Mouse (Mus musculus): Measurements from ENCODE around the gene Clic3. TPM values are rescaled to one million over a fixed set of nuclear protein-coding genes. Genes with fewer than 3 reads are reported as not detected.

Gene Clic3
- total and polyA plus RNA-seq, 3 experiments = 0.30 to 0.71 TPM; not detected in 1

GRCm38 (mm10) chr2:25433101-25433500, 23.5 kb upstream of the Clic3 start:
- H3K4me1 ChIP-seq (ENCODE audit: control insufficient read depth in 1 of 2, insufficient read depth in 2 of 2) = peaks cover 13 to 20% of the 10 kb centered on the region in 2 experiments
- H3K4me3 ChIP-seq (replicated peaks in 1 of 3; ENCODE audit: low read depth in 2 of 3, low read length in 2 of 3, poor library complexity in 1 of 3) = no peak overlapping the region
- H3K4me2 ChIP-seq (ENCODE audit: insufficient read depth, low read depth, poor library complexity, severe bottlenecking) = no peak overlapping the region
- H3K9ac ChIP-seq (ENCODE audit: insufficient read depth, low read depth) = no peak overlapping the region
- no peaks in the 10 kb centered on the region for H3K79me2 ChIP-seq (replicated peaks; ENCODE audit: control insufficient read depth, extremely low read depth, insufficient read depth, poor library complexity, severe bottlenecking)
- TF ChIP-seq PAX5 (IDR thresholded peaks at IDR 0.05; ENCODE audit: low read length) (no peak), MAZ (IDR thresholded peaks at IDR 0.05; ENCODE audit: low read depth, low read length) (no peak), MEF2A (IDR thresholded peaks at IDR 0.05; ENCODE audit: borderline replicate concordance, low read depth, low read length) (no peak), MAX (IDR thresholded peaks at IDR 0.05; ENCODE audit: low read length) (no peak), USF2 (conservative IDR thresholded peaks at IDR 0.05; ENCODE audit: low read depth, low read length) (no peak), IRF4 (IDR thresholded peaks at IDR 0.05; ENCODE audit: low read depth, low read length) (no peak)
- H3K36me3 ChIP-seq (replicated peaks in 1 of 2; ENCODE audit: control insufficient read depth in 1 of 2, insufficient read depth in 1 of 2, low read length in 1 of 2) = peaks cover 32 to 78% of the 10 kb centered on the region in 2 experiments
- in situ Hi-C loops (cut with MboI; ENCODE audit: low pct_ligation_motif_present, low pct_unique_long_range_greater_than_20kb, low sequenced_read_pairs) (loop anchor here (5.0 kb wide), 1 partner anchor 44 kb away; no protein-coding TSS in a partner anchor), dilution Hi-C loops (cut with MboI; ENCODE audit: extremely low pct_ligation_motif_present, extremely low pct_unique_long_range_greater_than_20kb, low sequenced_read_pairs) (no loop called here)
- no peak for DNase-seq (ENCODE audit: extremely low read depth)
- no peaks in the 10 kb centered on the region for H3K27me3 ChIP-seq (replicated peaks)
- no peak overlapping the region for H3K27ac ChIP-seq (ENCODE audit: insufficient read depth, low read depth)
- H3K9me3 ChIP-seq (replicated peaks; ENCODE audit: low read length) = no peaks in the 10 kb centered on the region

GRCm38 (mm10) chr2:25434292-25434691, 22.3 kb upstream of the Clic3 start:
- H3K9ac ChIP-seq (ENCODE audit: insufficient read depth, low read depth) = no peak overlapping the region
- dilution Hi-C loops (cut with MboI; ENCODE audit: extremely low pct_ligation_motif_present, extremely low pct_unique_long_range_greater_than_20kb, low sequenced_read_pairs) = no loop called here

GRCm38 (mm10) chr2:25436286-25436820, 20.3 kb upstream of the Clic3 start:
- H3K9me3 ChIP-seq (replicated peaks; ENCODE audit: low read length) = no peaks in the 10 kb centered on the region
- DNase-seq (ENCODE audit: extremely low read depth) = no peak
- H3K27ac ChIP-seq (ENCODE audit: insufficient read depth, low read depth) = no peak overlapping the region
- H3K4me3 ChIP-seq (replicated peaks in 1 of 3; ENCODE audit: low read depth in 2 of 3, low read length in 2 of 3, poor library complexity in 1 of 3) = no peak overlapping the region
- H3K27me3 ChIP-seq (replicated peaks) = no peaks in the 10 kb centered on the region
- H3K79me2 ChIP-seq (replicated peaks; ENCODE audit: control insufficient read depth, extremely low read depth, insufficient read depth, poor library complexity, severe bottlenecking) = no peaks in the 10 kb centered on the region
- no peak for TF ChIP-seq MAZ (IDR thresholded peaks at IDR 0.05; ENCODE audit: low read depth, low read length)
- TF ChIP-seq NRF1 (IDR thresholded peaks at IDR 0.05; ENCODE audit: low read depth, low read length) = no peak
- TF ChIP-seq ZC3H11A (IDR thresholded peaks at IDR 0.05; ENCODE audit: low read depth, low read length) = no peak
- no peak for TF ChIP-seq SMC3 (IDR thresholded peaks at IDR 0.05; ENCODE audit: low read depth, low read length)
- TF ChIP-seq IRF4 (IDR thresholded peaks at IDR 0.05; ENCODE audit: low read depth, low read length) = no peak
- TF ChIP-seq MXI1 (IDR thresholded peaks at IDR 0.05; ENCODE audit: low read depth, low read length) = no peak
- no peak for TF ChIP-seq POLR2AphosphoS2 (IDR thresholded peaks at IDR 0.05; ENCODE audit: low read depth, low read length)
- TF ChIP-seq RAD21 (IDR thresholded peaks at IDR 0.05; ENCODE audit: low read depth, low read length) = no peak
- TF ChIP-seq ZKSCAN1 (IDR thresholded peaks at IDR 0.05; ENCODE audit: borderline replicate concordance, low read depth, low read length) = no peak
- no peak for TF ChIP-seq EP300 (IDR thresholded peaks at IDR 0.05; ENCODE audit: low read length)
- TF ChIP-seq JUN (IDR thresholded peaks at IDR 0.05; ENCODE audit: insufficient read depth, low read depth, low read length) = no peak
- TF ChIP-seq BHLHE40 (IDR thresholded peaks at IDR 0.05; ENCODE audit: low read depth, low read length) = no peak
- TF ChIP-seq UBTF (IDR thresholded peaks at IDR 0.05; ENCODE audit: low read depth, low read length) = no peak
- TF ChIP-seq TBP (conservative IDR thresholded peaks at IDR 0.05; ENCODE audit: low read depth, low read length) = no peak
- no peak for TF ChIP-seq ZMIZ1 (IDR thresholded peaks at IDR 0.05; ENCODE audit: low read depth, low read length)
- peaks cover 55 to 98% of the 10 kb centered on the region in 2 experiments for H3K36me3 ChIP-seq (replicated peaks in 1 of 2; ENCODE audit: control insufficient read depth in 1 of 2, insufficient read depth in 1 of 2, low read length in 1 of 2)
- dilution Hi-C loops (cut with MboI; ENCODE audit: extremely low pct_ligation_motif_present, extremely low pct_unique_long_range_greater_than_20kb, low sequenced_read_pairs) = no loop called here
- in situ Hi-C loops (cut with MboI; ENCODE audit: low pct_ligation_motif_present, low pct_unique_long_range_greater_than_20kb, low sequenced_read_pairs) = no loop called here
- H3K4me2 ChIP-seq (ENCODE audit: insufficient read depth, low read depth, poor library complexity, severe bottlenecking) = no peak overlapping the region
- H3K4me1 ChIP-seq (ENCODE audit: control insufficient read depth in 1 of 2, insufficient read depth in 2 of 2) = no peaks in the 10 kb centered on the region
- no peak overlapping the region for H3K9ac ChIP-seq (ENCODE audit: insufficient read depth, low read depth)

More at GRCm38 (mm10) chr2:25434292-25434691, 22.3 kb upstream of the Clic3 start:
- Histone ChIP-seq H3K27ac (ENCODE audit: insufficient read depth, low read depth) (no peak overlapping the region), H3K4me1 (ENCODE audit: control insufficient read depth in 1 of 2, insufficient read depth in 2 of 2) (peaks cover 9 to 16% of the 10 kb centered on the region in 2 experiments), H3K27me3 (replicated peaks) (no peaks in the 10 kb centered on the region), H3K4me3 (replicated peaks in 1 of 3; ENCODE audit: low read depth in 2 of 3, low read length in 2 of 3, poor library complexity in 1 of 3) (no peak overlapping the region), H3K4me2 (ENCODE audit: insufficient read depth, low read depth, poor library complexity, severe bottlenecking) (no peak overlapping the region), H3K36me3 (replicated peaks in 1 of 2; ENCODE audit: control insufficient read depth in 1 of 2, insufficient read depth in 1 of 2, low read length in 1 of 2) (peaks cover 44 to 90% of the 10 kb centered on the region in 2 experiments), H3K79me2 (replicated peaks; ENCODE audit: control insufficient read depth, extremely low read depth, insufficient read depth, poor library complexity, severe bottlenecking) (no peaks in the 10 kb centered on the region), H3K9me3 (replicated peaks; ENCODE audit: low read length) (no peaks in the 10 kb centered on the region)
- in situ Hi-C loops (cut with MboI; ENCODE audit: low pct_ligation_motif_present, low pct_unique_long_range_greater_than_20kb, low sequenced_read_pairs) = loop anchor here (5.0 kb wide), 1 partner anchor 43 kb away; no protein-coding TSS in a partner anchor
- TF ChIP-seq POLR2AphosphoS2 (IDR thresholded peaks at IDR 0.05; ENCODE audit: low read depth, low read length) (no peak), ZMIZ1 (IDR thresholded peaks at IDR 0.05; ENCODE audit: low read depth, low read length) (no peak), RAD21 (IDR thresholded peaks at IDR 0.05; ENCODE audit: low read depth, low read length) (no peak), SMC3 (IDR thresholded peaks at IDR 0.05; ENCODE audit: low read depth, low read length) (no peak)
- DNase-seq (ENCODE audit: extremely low read depth) = no peak

Data from CH12.LX (cell line).